Mouse (Mus musculus): ENCODE results near the gene Vps33b.

Gene Vps33b

DNA sequence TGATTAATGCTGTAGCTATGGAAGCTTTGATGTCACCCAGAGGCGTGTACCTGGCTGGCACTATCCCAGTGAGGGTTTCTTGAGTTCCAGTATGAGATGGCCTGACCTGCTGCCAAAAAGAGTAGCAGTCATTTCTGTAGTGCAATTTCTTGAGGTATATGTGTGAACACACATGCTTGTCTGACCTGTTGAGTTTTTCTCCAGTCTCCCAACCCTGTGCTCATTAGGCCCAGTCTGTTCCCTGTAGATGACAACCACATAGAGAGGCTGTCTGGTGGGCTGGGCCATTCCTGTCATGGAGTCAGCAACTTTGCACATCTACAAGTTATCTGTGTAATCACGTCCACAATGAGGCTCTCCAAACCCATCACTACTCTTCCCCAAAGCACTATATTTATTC is 46.3 kb downstream of the Vps33b start:
- CTCF ChIA-PET = no interaction called here

DNA sequence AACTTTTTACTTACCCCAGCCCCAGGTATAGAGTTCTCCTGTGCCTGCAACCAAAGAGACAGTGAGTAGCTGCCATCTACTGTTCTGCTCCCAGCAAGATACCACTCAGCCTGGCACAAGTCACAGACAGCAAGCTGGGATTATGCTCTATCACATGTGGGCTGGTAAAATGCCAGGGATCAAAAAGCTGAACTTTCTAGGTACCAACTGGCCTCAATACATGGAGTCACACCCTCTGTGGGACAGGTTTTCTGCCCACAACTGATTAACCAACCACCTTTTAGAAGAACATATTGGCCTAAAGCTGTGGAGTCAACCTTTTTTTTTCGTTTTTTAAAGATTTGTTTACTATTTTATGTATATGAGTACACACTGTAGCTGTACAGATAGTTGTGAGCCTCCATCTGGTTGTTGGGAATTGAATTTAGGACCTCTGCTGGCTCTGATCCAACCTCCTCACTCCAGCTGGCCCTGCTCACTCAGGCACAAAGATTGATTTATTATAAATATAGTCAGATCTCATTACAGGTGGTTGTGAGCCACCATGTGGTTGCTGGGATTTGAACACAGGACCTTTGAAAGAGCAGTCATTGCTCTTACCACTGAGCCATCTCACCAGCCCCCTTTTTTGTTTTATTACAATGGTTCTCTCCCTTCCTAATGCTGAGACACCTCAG is 48.1 kb downstream of the Vps33b start:
- CTCF ChIA-PET = no interaction called here

DNA sequence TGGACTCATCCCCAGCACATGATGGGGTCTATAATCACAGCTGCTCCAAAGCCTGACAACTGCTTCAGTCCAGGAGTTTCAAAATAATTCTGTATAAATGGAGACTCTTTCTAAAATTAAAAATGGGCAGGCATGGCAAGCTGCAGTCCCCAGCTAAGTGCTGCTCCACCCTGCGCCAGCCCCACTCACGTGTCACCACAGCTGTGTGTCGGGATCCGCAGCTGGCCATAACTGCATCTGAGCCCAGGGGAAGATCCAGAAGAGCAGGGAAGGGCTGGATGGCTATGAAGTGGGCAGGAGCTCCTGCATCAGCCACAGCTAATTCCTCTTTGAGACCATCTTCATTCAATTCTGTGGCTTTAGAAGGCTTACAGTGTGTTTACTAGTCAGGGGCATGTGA is 49.2 kb downstream of the Vps33b start:
- CTCF ChIA-PET = interaction anchor here (0.6 kb wide), 2 partner anchors 14 to 178 kb away, joined by 3 to 6 read pairs; no protein-coding TSS in a partner anchor

DNA sequence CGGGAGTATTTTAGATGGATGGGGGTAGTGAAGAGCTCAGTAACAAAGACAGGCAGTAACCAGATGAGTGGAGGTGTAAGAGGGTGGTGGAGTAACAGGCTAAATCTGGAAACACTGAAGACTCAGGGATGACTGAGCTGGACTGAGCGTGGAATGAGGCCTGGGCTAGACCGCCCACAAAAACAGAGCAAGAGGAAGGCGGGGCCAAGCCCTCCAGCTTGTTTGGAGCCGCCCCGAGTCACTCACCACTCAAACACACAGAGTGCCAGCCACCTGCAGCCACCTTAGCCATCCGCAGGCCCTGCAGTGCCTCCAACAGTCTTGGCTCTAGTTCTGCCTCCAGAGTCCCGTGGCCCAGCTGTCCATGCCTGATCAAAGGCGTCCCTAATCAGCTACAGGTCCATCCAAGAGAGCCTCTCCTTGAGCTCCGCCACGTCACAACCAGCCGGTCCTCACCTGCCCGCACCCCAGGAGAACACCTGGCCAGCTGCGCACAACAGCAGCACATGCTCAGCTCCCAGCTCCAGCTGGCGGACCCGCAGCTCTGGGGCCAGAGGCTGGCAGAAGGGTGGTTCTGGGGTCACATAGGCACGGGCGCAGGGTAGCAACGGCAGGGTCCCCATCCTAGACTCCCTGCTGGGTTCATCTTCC is 50.5 kb downstream of the Vps33b start:
- CTCF ChIA-PET = interaction anchor here (0.5 kb wide), 1 partner anchor 211 kb away, joined by 3 read pairs; no protein-coding TSS in a partner anchor

DNA sequence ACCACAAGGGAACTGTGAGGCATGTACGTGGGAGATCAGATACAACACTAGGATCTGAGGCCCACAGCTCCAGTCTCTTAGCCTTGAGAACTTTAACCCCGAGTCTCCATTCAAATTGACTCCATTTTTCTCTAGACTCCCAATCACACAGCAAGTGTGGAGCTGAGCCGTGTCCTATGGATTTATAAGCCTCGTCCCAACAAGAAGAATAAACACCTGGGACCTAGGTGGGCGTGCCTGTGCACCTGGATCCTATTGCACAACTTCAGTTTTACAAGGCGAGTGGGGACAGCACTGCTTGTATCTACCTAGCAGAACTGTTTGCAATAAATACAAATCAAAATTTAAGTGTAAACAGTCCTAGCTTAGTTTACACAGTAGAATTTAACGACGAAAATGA is 53.9 kb downstream of the Vps33b start:
- CTCF ChIA-PET = interaction anchor here (0.6 kb wide), 1 partner anchor 37 kb away, joined by 6 read pairs; no protein-coding TSS in a partner anchor

DNA sequence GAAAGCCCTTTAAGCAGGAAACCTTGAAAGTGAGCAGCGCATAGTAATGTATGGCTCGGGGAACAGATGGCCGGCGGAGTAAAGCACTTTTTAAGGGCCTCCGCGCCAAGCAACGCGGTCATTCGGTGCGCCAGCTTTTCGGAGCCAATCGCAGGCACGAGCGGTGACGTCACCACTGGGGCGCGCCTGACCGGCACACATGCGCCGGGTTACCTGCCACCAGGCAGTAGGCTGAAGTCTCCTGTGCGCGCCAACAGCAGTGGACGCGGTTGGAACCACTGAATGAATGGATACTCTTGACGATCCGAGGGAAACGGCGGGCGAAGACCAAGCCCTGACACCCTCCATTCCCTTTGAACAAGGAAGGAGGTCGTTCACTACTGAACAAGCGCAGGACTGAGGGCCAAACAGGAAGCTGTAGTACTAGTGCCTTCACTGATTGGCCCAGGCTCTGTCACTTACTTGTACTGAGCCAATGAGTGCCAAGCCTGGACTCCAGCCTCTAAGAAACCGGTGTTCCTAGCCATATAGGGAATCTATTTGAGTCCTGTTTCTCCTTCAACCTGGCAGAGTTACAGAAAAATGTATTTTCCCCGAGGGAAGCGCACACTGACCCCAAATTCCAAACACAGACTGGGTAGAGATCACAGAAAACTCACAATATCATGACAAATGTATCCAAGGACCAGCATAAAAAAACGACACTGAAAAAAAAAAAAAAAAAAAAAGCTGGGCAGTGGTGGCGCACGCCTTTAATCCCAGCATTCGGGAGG is 54.8 kb downstream of the Vps33b start, which contains the start of gene Rccd1:
Gene Rccd1 (minus strand): TSS at position 412 of the 773 bp plus-strand sequence.
- CTCF ChIA-PET = interaction anchor here (0.6 to 0.7 kb wide), 6 partner anchors 16 to 303 kb away, joined by 3 to 11 read pairs (median 7); no protein-coding TSS in a partner anchor

DNA sequence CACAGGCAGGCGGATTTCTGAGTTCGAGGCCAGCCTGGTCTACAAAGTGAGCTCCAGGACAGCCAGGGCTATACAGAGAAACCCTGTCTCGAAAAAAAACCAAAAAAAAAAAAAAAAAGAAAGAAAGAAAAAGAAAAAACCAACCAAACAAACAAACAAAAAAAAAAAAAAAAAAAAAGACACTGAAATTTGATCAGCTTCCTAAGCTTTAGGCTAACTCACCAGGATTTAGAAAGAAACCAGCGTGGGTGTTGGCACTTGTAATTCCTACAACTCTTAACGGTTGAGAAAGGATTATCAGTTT is 55.3 kb downstream of the Vps33b start:
- CTCF ChIA-PET = interaction anchor here (0.6 to 0.7 kb wide), 6 partner anchors 9 to 302 kb away, joined by 3 to 11 read pairs (median 4); no protein-coding TSS in a partner anchor

DNA sequence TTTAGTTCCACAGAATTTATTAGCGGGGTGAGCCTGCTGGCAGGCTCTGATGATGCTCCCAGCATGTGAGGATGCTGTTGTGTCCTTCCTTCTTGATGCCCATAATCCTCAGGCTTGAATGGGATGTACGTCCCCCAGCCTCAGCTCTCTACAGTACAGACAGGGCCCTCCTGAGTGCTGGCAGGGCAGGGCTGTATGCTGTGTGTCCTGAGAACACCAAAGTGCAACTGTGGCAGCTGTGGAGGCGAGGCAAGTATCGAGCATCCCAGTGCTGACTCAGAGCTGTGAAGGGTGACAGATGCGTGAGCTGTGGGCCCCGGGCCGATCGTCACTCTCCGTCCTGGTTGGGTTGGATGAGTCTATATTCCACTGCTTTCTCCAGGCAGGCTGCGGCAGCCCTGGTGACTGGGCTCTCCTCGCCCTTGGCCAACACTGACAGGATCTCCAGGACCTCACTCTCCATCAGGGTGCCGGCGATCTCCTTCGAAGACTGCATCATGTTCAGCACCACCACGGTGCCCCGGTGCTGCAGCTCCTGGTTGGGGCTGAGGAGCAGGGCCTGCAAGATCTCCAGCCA is 55.9 kb downstream of the Vps33b start:
- CTCF ChIA-PET = interaction anchor here (0.6 to 0.7 kb wide), 2 partner anchors 9 to 302 kb away, joined by 5 to 11 read pairs; no protein-coding TSS in a partner anchor

DNA sequence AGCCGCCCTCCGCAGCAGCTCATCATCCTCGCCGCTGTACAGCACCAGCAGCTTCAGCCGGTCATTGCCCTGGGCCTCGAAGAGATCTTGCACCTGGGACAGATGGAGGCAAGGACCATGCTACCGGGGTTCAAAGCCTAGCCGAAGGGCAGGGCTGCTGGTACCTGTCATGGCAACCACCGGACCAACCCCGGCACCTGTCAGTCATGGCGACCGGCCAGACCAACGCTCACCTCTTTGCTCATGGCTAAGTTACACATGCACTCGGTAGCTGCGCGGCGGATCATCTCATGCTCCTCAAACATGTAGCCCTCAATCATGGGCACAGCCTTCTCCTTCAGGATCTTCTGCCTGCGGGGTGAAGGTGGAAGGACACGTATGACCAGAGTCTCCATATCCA is 56.6 kb downstream of the Vps33b start:
- CTCF ChIA-PET = no interaction called here

DNA sequence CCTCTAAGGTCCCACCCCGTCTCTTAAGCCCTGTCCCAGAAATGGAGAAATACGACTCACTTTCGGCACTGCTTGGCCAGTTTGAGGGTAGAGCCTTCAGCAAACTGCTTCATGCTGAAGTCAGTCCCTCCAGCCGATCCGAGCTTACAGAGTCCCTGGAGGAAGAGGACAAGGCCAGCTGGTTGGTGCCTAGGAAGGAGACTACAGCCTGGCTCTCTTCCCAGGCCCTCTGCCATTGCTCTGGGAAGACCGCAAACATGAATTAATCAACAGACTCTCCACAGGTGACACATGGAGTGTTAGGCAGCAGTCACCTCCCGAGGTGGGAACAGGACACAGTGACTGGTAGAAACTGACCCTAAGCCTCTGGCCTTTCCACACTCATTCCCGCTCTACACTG is 60.8 kb downstream of the Vps33b start:
- CTCF ChIA-PET = no interaction called here

DNA sequence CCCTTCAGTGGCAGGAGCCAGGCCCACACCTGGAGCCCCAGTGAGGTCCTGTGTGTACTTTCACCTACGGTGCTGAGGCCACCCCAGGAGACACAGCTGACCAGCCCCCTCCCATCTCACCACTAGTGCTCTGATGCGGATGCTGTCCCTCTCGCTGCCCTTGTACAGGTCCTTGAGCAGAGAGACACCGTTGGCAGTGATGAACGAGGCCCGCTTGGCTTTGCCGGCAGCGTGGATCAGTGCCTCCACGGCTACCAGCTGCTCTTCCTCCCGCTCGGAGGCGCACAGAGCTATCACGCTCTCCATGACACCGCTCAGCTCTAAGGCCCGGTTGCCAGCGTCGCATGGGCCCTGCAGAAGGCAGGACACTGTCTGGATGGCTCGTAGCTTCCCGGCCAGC is 62.0 kb downstream of the Vps33b start:
- CTCF ChIA-PET = no interaction called here

DNA sequence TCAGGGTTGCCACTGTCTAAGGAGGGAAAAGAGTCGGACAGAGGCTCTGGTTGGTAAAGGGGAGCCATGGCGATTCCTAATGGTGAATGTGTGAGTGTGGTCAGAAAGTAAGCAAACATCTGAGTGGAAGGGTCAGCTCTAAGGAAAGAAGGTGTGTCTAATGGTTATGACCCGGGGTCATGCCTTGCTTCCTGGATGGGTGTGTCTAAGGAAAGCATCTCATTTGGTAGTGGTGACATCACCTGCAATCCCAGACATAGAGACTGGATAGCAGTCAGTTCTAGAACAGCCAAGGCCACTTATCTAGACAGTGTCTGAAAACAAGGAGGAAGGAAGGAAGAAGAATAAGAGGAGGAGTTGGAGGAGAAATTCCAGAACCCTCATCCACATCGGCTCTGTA is 65.4 kb downstream of the Vps33b start:
- CTCF ChIA-PET = no interaction called here

DNA sequence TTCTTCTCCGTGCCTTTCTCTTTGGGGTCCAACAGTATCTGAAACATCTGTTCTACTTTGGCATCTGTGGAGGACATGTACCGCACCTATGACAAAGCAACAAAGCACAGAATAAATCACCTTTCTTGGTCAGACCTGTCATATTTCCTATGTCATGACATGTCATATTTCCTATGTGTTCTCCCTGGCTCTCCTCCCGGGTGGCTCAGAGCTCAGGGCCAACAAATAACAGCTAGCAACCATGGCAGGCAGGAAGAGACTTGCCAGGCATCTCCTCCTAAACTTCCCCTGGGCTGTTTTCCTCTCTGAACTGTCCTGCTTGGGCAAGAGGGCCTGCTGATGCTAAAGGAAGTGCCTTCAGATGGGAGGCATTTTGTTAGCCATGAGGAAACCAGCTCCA is 67.5 kb downstream of the Vps33b start:
- CTCF ChIA-PET = no interaction called here

DNA sequence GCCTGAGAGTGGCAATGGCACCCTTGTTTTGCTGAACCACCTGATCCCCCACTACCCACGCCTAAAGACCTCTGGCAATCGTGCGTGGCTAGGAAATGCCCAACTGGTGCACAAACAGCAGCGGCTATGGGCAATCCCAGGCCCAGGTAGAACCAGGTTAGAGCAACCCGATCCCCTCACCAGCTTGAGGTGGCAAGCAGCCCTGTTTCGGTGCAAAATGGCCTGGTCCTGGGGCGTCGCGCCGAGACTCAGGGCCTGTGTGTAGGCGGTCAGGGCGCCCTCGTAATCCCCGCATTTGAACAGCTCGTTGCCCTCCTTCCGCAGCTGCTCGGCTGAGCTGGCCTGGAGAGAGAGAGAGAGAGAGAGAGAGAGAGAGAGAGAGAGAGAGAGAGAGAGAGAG is 69.9 kb downstream of the Vps33b start:
- CTCF ChIA-PET = interaction anchor here (0.6 to 0.8 kb wide), 4 partner anchors 47 to 199 kb away, joined by 3 to 10 read pairs (median 4); no protein-coding TSS in a partner anchor

DNA sequence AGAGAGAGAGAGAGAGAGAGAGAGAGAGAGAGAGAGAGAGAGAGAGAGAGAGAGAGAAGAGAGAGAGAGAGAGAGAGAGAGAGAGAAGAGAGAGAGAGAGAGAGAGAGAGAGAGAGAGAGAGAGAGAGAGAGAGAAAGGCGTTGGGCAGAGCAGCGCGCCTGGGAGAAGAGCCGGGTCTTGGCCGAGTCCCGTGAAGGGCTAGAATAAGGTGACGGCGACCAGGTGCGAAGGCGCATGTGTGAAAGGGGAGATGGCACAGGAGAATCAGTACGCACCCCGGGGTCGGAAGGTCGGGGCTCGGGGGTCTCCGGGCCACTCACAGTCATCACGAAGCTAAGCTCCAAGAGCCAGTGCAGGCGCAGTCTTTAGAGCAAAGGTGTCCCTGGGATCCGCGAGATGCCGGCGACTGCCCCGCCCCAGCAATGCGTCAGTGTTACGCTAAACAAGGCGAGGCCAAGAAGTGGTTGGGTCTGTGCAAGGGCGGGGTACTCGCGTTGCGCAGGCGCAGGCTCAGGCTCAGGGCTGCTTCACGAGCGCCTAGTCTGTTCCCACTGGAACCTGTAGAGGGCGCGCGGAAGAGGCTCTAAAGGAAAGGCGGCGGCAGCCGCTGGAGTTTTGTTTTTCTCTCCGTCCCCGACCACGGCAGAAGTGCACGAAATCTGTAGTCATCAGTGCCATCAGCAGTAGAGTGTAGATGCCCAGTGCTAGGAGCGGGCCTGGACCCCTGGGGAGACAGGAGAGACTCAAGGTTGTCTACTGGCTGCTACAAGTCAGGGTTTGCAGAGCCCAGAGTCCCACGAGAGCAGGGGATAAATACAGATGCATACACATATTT is 70.6 kb downstream of the Vps33b start:
- CTCF ChIA-PET = interaction anchor here (0.6 to 3.1 kb wide), 6 partner anchors 15 to 93 kb away, joined by 3 to 10 read pairs (median 7); no protein-coding TSS in a partner anchor

DNA sequence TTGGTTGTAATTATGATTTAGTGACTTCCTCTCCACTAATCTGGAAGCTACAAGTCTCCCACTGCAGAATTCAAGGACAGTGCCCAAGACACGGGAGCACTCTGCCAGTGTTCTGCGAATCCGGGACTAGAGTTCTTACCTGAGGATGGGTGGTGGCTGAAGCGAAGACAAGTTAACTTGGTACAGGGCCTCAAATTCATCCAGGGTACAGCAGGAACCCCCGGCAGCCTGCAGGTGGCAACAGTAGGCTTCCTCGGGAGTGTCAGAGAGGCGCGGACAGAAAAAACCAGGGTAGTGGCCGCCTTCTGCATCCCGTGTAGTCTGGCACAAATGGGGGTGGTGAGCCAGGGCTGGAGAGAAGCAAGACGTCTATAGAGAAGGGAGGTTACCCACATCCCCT is 71.3 kb downstream of the Vps33b start, which contains the start of gene Unc45a:
Gene Unc45a (minus strand): TSS at position 213 of the 400 bp plus-strand sequence.
- CTCF ChIA-PET = interaction anchor here (0.8 to 3.1 kb wide), 2 partner anchors 29 to 38 kb away, joined by 4 to 10 read pairs; no protein-coding TSS in a partner anchor
